Mouse (Mus musculus) forebrain, embryonic 12.5 days (tissue): Measurements from ENCODE around the gene Atox1. TPM values are rescaled to one million over a fixed set of nuclear protein-coding genes. Genes with fewer than 3 reads are reported as not detected.

Source experiments
- ATAC-seq: fragments of 200-750 bp; cut with Nextera tagmentation; 2 replicates; pipeline ENCODE4 v1.8.0; 2017; ENCODE audit warnings: moderate TSS enrichment; ENCODE audit not compliant: low FRiP score
- H3K27ac ChIP-seq: fragments of 300-500 bp; sonication (generic); 2 replicates; pipeline ENCODE4 v1.5.1; 2016; ENCODE audit warnings: mild to moderate bottlenecking
- H3K27me3 ChIP-seq: fragments of 300-500 bp; sonication (generic); 2 replicates; pipeline ENCODE4 v1.6.1; 2016; ENCODE audit warnings: mild to moderate bottlenecking
- H3K36me3 ChIP-seq: fragments of 300-500 bp; sonication (generic); replicated peaks from 2 replicates; pipeline ENCODE4 v1.6.1; 2016; ENCODE audit warnings: mild to moderate bottlenecking
- H3K4me1 ChIP-seq: fragments of 300-500 bp; sonication (generic); 2 replicates; pipeline ENCODE4 v1.6.1; 2016
- H3K4me2 ChIP-seq: fragments of 300-500 bp; sonication (generic); 2 replicates; pipeline ENCODE4 v1.6.1; 2016; ENCODE audit warnings: mild to moderate bottlenecking, moderate library complexity
- H3K4me3 ChIP-seq: fragments of 300-500 bp; sonication (generic); replicated peaks from 2 replicates; pipeline ENCODE4 v1.5.1; 2016; ENCODE audit warnings: mild to moderate bottlenecking
- H3K9ac ChIP-seq: fragments of 300-500 bp; sonication (generic); 2 replicates; pipeline ENCODE4 v1.6.1; 2016; ENCODE audit warnings: mild to moderate bottlenecking
- H3K9me3 ChIP-seq: fragments of 300-500 bp; sonication (generic); 2 replicates; pipeline ENCODE4 v1.6.1; 2016
- WGBS: fragments of 180-500 bp; shearing (Covaris S2); methylation state at CpG from one replicate; pipeline ENCODE4 v1.1.7; 2016; 5-methylcytosine and 5-hydroxymethylcytosine counted together
- polyA plus RNA-seq: library from polyadenylated mRNA; unstranded; fragments of >200 nt; fragmentation: Nextera tagmentation; extraction: Ambion mirVana; gene quantifications from 2 replicates; pipeline ENCODE4 v1.2.1, GENCODE M21; 2016

Atox1 gene
- polyA plus RNA-seq, 1 experiment from 2014 or later: 211 TPM

DNA sequence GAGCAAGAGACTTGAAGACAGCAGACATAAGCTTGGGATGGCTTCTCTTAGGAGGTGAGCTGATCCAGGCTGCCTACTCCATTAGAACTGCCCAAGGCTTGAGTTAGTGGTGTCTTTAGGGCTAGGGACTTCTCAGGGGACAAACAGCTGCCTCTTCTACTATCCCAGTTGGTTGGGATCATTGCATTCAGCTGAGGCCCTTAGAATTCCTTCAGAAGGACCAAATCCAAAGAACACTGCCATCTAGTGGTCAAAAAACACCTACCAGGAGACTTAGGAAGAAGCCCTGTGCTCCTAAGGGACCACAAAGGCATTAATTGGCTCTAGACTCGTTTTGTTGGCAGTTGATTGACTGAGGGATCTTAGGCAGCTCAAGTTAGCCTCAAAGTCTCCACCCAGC is 16.3 kb downstream of the Atox1 start:
- H3K27me3 ChIP-seq: no peaks in the 10 kb centered on the region
- no peak overlapping the region for H3K4me3 ChIP-seq
- peaks cover 5% of the 10 kb centered on the region; the same call in 1 of the 2 replicates for H3K36me3 ChIP-seq
- no peak overlapping the region for H3K27ac ChIP-seq
- ATAC-seq: no peak
- WGBS: 0% methylated on average over 1 of the region's 1 CpGs
- H3K4me1 ChIP-seq: no peaks in the 10 kb centered on the region
- H3K4me2 ChIP-seq: no peak overlapping the region
- H3K9me3 ChIP-seq: no peaks in the 10 kb centered on the region
- no peak overlapping the region for H3K9ac ChIP-seq

- ATAC-seq: no peak
Observed at GRCm38 (mm10) chr11:55439718-55440117, 21.3 kb downstream of the Atox1 start.

DNA sequence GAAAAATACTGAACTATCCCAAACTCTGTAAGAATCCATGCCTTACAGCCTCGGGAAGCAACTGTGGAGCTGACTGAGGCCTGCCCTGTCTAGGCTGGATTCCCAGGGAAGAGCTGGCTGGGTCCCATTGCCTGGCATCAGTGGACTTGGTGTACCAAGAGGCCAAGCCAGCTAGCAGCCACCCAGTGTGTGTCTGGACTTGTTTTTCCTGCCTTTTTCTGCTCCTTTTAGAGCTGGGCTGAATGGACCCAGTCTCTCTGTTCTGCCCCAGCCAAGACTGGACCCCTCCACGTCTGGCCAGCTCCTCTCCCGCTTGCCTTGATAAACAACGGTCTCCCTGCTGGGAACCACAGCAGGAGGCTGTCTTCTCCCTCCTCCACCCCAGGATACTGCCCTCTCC is 23.0 kb downstream of the Atox1 start:
- WGBS: 45% methylated on average over 4 of the region's 4 CpGs
- Histone ChIP-seq H3K4me1 (no peaks in the 10 kb centered on the region), H3K27ac (no peak overlapping the region), H3K36me3 (no peaks in the 10 kb centered on the region), H3K4me3 (no peak overlapping the region), H3K4me2 (no peak overlapping the region), H3K9ac (no peak overlapping the region), H3K9me3 (no peaks in the 10 kb centered on the region), H3K27me3 (no peaks in the 10 kb centered on the region)
- no peak for ATAC-seq

More at GRCm38 (mm10) chr11:55439718-55440117, 21.3 kb downstream of the Atox1 start:
- Histone ChIP-seq H3K9me3 (no peaks in the 10 kb centered on the region), H3K4me1 (no peaks in the 10 kb centered on the region), H3K27me3 (no peaks in the 10 kb centered on the region), H3K4me3 (no peak overlapping the region), H3K9ac (no peak overlapping the region), H3K27ac (no peak overlapping the region), H3K4me2 (no peak overlapping the region), H3K36me3 (no peaks in the 10 kb centered on the region)
- 51% methylated on average over 5 of the region's 5 CpGs for WGBS

GRCm38 (mm10) chr11:55436089-55436488 is 24.9 kb downstream of the Atox1 start:
- H3K4me1 ChIP-seq: no peaks in the 10 kb centered on the region
- H3K36me3 ChIP-seq: no peaks in the 10 kb centered on the region
- H3K9me3 ChIP-seq: no peaks in the 10 kb centered on the region
- WGBS: 87% methylated on average over 6 of the region's 6 CpGs
- no peaks in the 10 kb centered on the region for H3K27me3 ChIP-seq
- no peak overlapping the region for H3K4me2 ChIP-seq
- ATAC-seq: no peak
- no peak overlapping the region for H3K27ac ChIP-seq
- H3K9ac ChIP-seq: no peak overlapping the region
- H3K4me3 ChIP-seq: no peak overlapping the region

GRCm38 (mm10) chr11:55432981-55433380 is 28.1 kb downstream of the Atox1 start:
- H3K4me1 ChIP-seq: peaks cover 6% of the 10 kb centered on the region
- H3K4me3 ChIP-seq: no peak overlapping the region
- H3K36me3 ChIP-seq: no peaks in the 10 kb centered on the region
- WGBS: 71% methylated on average over 3 of the region's 3 CpGs
- no peak overlapping the region for H3K4me2 ChIP-seq
- H3K27me3 ChIP-seq: no peaks in the 10 kb centered on the region
- H3K9ac ChIP-seq: no peak overlapping the region
- H3K27ac ChIP-seq: no peak overlapping the region
- ATAC-seq: no peak
- no peaks in the 10 kb centered on the region for H3K9me3 ChIP-seq

GRCm38 (mm10) chr11:55429973-55430372 is 31.1 kb downstream of the Atox1 start:
- WGBS: 88% methylated on average over 2 of the region's 2 CpGs
- Histone ChIP-seq H3K27ac (no peak overlapping the region), H3K4me2 (no peak overlapping the region), H3K4me1 (peaks cover 19% of the 10 kb centered on the region), H3K27me3 (no peaks in the 10 kb centered on the region), H3K9ac (no peak overlapping the region), H3K36me3 (no peaks in the 10 kb centered on the region), H3K9me3 (no peaks in the 10 kb centered on the region), H3K4me3 (no peak overlapping the region)
- ATAC-seq: no peak

- H3K9ac ChIP-seq: no peak overlapping the region
- WGBS: 41% methylated on average over 16 of the region's 16 CpGs
- 0 out of 2 replicates have a peak overlapping the region, but pooled peaks have one; percentile 0 for H3K4me2 ChIP-seq
Observed at GRCm38 (mm10) chr11:55428186-55429012, 32.6 kb downstream of the Atox1 start.

DNA sequence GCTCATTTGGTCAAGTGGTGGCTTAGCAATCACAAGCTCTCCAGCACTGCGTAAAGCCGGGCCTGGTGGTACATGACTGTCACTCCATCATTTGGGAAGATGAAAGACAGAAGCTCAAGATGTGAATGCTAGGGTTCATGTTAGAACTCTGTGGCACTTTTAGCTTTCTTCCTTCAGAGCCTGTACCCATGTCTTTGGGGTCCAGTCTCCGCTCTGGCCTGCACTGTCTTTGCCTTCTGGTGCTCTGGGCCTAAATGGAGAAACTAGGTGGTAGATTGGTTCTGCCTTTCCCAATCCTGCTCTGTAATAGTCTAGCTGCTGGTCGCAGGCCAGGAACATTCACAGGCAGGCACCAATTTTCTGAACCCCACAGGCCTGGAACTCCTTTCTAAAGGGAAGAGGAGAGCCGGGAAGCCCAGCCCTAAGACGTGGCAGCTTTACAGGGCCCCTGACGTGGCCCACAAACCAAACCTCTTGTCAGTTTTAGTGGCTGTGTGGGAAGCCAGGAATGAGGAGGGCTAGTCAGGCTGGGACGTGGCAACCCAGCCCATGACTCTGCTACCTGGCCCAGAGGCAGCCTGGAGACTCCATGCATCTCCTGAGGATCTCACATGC is 36.2 kb downstream of the Atox1 start:
- no peak for ATAC-seq
- WGBS: 79% methylated on average over 8 of the region's 8 CpGs
- no peak overlapping the region for H3K4me2 ChIP-seq
- H3K27me3 ChIP-seq: no peaks in the 10 kb centered on the region
- H3K9ac ChIP-seq: no peak overlapping the region
- H3K4me3 ChIP-seq: no peak overlapping the region
- peaks cover 40% of the 10 kb centered on the region for H3K4me1 ChIP-seq
- no peaks in the 10 kb centered on the region for H3K36me3 ChIP-seq
- no peak overlapping the region for H3K27ac ChIP-seq
- H3K9me3 ChIP-seq: no peaks in the 10 kb centered on the region

More at GRCm38 (mm10) chr11:55428186-55429012, 32.6 kb downstream of the Atox1 start:
- Histone ChIP-seq H3K4me1 (peaks cover 34% of the 10 kb centered on the region), H3K9me3 (no peaks in the 10 kb centered on the region), H3K27me3 (no peaks in the 10 kb centered on the region), H3K27ac (peak overlapping the region; percentile 38), H3K36me3 (no peaks in the 10 kb centered on the region), H3K4me3 (no peak overlapping the region)
- ATAC-seq: peak; percentile 78

DNA sequence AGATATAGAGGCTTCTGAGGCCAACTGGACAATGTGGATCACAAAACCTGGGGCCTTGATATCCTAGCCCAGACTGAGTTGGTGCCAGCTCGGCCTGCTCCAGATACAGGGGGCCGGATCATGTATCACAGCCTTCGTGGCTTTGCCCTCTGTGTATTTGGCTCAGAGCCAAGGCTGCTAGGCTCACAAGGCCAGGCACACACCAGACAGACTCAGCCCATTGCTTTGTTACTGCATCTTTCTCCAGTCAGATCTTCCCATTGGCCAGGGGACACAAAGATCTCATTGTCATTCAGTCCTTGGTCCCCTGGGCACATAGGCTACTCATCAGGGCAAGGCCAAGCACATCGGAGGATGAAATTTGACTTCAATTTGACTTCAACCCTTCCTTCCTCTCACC is 37.3 kb downstream of the Atox1 start:
- WGBS: 13% methylated on average over 4 of the region's 4 CpGs

GRCm38 (mm10) chr11:55422978-55423377 is 38.1 kb downstream of the Atox1 start, which contains the start of gene Sparc:
Sparc (minus strand) TSS chr11:55423183.
- H3K4me3 ChIP-seq: no peak within 1 kb of the TSS
- WGBS: 95% methylated on average over 1 of the region's 1 CpGs
- H3K27ac ChIP-seq: peak within 1 kb of the TSS; percentile 79
- no peak within 1 kb of the TSS for H3K4me2 ChIP-seq
- no peak within 1 kb of the TSS for H3K9ac ChIP-seq
- H3K36me3 ChIP-seq: no peaks in the 10 kb centered on the region
- no peak for ATAC-seq
- peaks cover 53% of the 10 kb centered on the region for H3K4me1 ChIP-seq
- no peaks in the 10 kb centered on the region for H3K27me3 ChIP-seq
- H3K9me3 ChIP-seq: no peaks in the 10 kb centered on the region

More for the DNA sequence above, 37.3 kb downstream of the Atox1 start:
- H3K9me3 ChIP-seq: no peaks in the 10 kb centered on the region
- no peaks in the 10 kb centered on the region for H3K27me3 ChIP-seq
- no peak overlapping the region for H3K4me2 ChIP-seq
- H3K9ac ChIP-seq: no peak overlapping the region
- peaks cover 51% of the 10 kb centered on the region for H3K4me1 ChIP-seq
- H3K27ac ChIP-seq: peak overlapping the region; percentile 79
- no peaks in the 10 kb centered on the region for H3K36me3 ChIP-seq
- ATAC-seq: peak; percentile 71
- no peak overlapping the region for H3K4me3 ChIP-seq

DNA sequence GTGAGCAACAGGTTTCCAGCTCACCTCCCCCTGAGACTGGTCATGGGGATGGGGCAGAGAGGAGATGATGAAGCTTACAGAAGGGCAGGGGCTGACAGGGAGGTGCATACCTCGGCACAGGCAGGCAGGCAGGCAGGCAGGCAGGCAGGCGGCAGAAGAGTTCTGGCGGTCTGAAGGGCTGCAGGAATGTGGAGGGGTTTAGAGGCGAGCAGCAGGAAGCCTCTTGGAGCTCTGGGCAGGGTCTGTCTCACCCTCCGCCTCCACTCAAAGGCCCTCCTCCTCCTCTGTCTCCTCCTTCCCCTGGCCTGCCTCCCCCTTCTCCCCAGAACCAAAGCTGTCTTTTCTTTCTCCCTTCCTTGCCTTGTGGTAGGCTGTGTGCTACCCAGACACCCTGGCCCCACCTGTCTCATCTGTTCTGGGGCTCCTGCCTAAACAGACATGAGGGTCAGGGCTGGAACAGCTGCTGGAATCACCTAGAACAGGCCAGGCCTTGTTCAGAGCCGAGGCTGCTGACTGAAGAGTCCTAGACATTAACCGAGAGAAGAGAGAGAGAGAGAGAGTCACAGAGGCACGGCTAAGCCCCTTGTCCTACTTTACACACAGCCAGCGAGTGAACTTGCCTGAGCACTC is 41.2 kb downstream of the Atox1 start:
- Histone ChIP-seq H3K36me3 (no peaks in the 10 kb centered on the region), H3K4me2 (peak overlapping the region; percentile 66), H3K4me3 (peak overlapping the region; percentile 44), H3K27me3 (no peaks in the 10 kb centered on the region), H3K27ac (peak overlapping the region; percentile 80), H3K9me3 (no peaks in the 10 kb centered on the region), H3K4me1 (peaks cover 50% of the 10 kb centered on the region), H3K9ac (peak overlapping the region; percentile 60)
- 2% methylated on average over 9 of the region's 9 CpGs for WGBS
- peak; percentile 62 for ATAC-seq

DNA sequence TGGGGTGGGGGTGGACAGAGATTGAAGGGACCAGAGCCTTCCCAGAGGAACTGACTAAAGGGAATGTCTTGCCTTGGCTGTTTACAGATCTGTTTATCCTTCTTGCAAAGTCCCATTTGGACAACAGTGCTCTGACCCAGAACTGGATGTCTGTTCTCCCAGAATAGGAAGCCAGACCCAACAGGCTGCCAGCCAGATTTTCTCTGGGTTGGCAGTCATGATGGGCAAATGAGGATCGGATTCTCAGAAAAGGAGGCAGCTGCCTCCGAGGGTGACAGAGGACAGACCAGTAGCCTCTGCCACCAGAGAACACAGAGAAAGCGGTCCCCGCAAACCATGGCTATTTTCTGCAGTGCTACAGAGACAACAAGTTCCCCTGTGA is 41.8 kb downstream of the Atox1 start:
- H3K9me3 ChIP-seq: no peaks in the 10 kb centered on the region
- H3K36me3 ChIP-seq: no peaks in the 10 kb centered on the region
- peak overlapping the region; percentile 66 for H3K4me2 ChIP-seq
- no peaks in the 10 kb centered on the region for H3K27me3 ChIP-seq
- H3K4me1 ChIP-seq: peaks cover 45% of the 10 kb centered on the region
- no peak for ATAC-seq
- peak overlapping the region; percentile 44 for H3K4me3 ChIP-seq
- peak overlapping the region; percentile 60 for H3K9ac ChIP-seq
- H3K27ac ChIP-seq: peak overlapping the region; percentile 80
- 3% methylated on average over 4 of the region's 4 CpGs for WGBS
